Mouse (Mus musculus): ENCODE measurements around the gene 2410004P03Rik. TPM values are rescaled to one million over a fixed set of nuclear protein-coding genes. Genes with fewer than 3 reads are reported as not detected.

2410004P03Rik gene
- polyA plus RNA-seq, 1 experiment: 0.02 TPM

DNA sequence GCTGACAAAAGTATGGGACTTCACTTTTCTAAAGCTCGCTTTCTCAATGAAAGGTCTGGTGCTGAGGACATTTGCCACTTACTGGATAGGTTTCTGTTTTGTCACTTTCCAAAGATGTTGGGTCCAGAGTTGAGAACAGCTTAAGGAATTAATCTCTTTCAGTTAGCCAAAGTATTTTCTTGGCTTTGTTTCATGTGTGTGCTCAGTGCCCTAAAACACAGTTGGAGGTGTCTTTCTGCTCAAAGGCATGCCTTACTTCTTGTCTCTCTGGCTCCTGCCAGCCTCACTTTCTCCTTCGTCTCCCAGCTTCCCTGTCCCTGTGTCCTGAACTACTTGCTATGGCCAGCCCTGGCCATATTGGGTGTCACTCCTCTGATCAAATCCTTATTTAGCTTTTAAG, 20.2 kb downstream of the 2410004P03Rik start:
- Histone ChIP-seq H3K36me3 (ENCODE audit: control insufficient read depth, insufficient read depth, low read length) (no peaks in the 10 kb centered on the region), H3K27me3 (ENCODE audit: control insufficient read depth, insufficient read depth, low read length) (no peaks in the 10 kb centered on the region), H3K27ac (ENCODE audit: control insufficient read depth, insufficient read depth, low read depth, low read length) (no peak overlapping the region), H3K4me1 (ENCODE audit: control insufficient read depth, insufficient read depth, low read length) (no peaks in the 10 kb centered on the region), H3K4me3 (ENCODE audit: control insufficient read depth, low read depth, low read length) (no peak overlapping the region)
- TF ChIP-seq CTCF (IDR thresholded peaks at IDR 0.05; ENCODE audit: control insufficient read depth, insufficient read depth, insufficient replicate concordance, low read depth, low read length): no peak
- no peak for TF ChIP-seq POLR2A (IDR thresholded peaks at IDR 0.05; ENCODE audit: control insufficient read depth, low read depth, low read length)

DNA sequence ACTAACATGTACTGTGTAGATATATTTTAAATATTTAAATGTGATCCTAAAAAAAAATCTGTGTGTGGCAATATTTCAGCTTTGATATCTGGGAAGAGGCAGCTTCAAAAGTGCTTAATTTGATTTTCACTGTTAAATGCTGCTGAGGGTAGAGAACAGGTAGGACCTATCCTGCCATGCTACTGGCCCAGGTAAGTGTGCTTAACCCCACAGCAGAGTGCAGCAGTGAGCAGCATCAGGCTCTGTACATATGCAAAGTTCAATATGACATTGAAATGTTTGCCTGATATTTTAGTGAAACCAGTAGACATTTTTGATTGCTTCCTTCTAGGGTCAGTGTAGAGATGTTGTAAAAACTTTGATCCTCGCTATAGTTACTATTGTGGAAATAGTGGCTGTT, 25.7 kb downstream of the 2410004P03Rik start:
- Histone ChIP-seq H3K27me3 (ENCODE audit: control insufficient read depth, insufficient read depth, low read length) (no peaks in the 10 kb centered on the region), H3K4me3 (ENCODE audit: control insufficient read depth, low read depth, low read length) (no peak overlapping the region), H3K4me1 (ENCODE audit: control insufficient read depth, insufficient read depth, low read length) (no peaks in the 10 kb centered on the region), H3K27ac (ENCODE audit: control insufficient read depth, insufficient read depth, low read depth, low read length) (no peak overlapping the region), H3K36me3 (ENCODE audit: control insufficient read depth, insufficient read depth, low read length) (peaks cover 1% of the 10 kb centered on the region; the same call in 1 of the 2 replicates)
- no peak for TF ChIP-seq POLR2A (IDR thresholded peaks at IDR 0.05; ENCODE audit: control insufficient read depth, low read depth, low read length)
- TF ChIP-seq CTCF (IDR thresholded peaks at IDR 0.05; ENCODE audit: control insufficient read depth, insufficient read depth, insufficient replicate concordance, low read depth, low read length): no peak

DNA sequence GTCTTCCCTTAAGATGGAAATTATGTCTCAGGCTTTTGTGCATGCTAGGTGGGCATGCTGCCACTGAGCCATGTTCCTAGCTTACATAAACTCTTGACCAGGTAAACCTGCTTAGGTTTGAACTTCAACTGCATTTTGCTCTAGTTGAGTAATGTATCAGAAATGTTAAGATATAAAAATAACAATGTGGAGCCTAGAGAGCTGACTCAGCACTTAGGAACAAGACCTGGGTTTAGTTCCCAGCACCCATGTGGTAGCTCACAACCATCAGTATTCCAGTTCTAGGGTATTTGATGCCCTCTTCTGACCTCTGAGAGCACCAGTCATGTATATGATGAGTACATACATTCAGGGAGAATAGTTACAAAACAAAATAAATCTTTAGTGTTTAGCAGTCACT, 34.4 kb downstream of the 2410004P03Rik start:
- Histone ChIP-seq H3K27me3 (ENCODE audit: control insufficient read depth, insufficient read depth, low read length) (no peaks in the 10 kb centered on the region), H3K27ac (ENCODE audit: control insufficient read depth, insufficient read depth, low read depth, low read length) (no peak overlapping the region), H3K4me1 (ENCODE audit: control insufficient read depth, insufficient read depth, low read length) (no peaks in the 10 kb centered on the region), H3K36me3 (ENCODE audit: control insufficient read depth, insufficient read depth, low read length) (peaks cover 1% of the 10 kb centered on the region; the same call in 1 of the 2 replicates), H3K4me3 (ENCODE audit: control insufficient read depth, low read depth, low read length) (no peak overlapping the region)
- TF ChIP-seq POLR2A (IDR thresholded peaks at IDR 0.05; ENCODE audit: control insufficient read depth, low read depth, low read length): no peak
- TF ChIP-seq CTCF (IDR thresholded peaks at IDR 0.05; ENCODE audit: control insufficient read depth, insufficient read depth, insufficient replicate concordance, low read depth, low read length): no peak

DNA sequence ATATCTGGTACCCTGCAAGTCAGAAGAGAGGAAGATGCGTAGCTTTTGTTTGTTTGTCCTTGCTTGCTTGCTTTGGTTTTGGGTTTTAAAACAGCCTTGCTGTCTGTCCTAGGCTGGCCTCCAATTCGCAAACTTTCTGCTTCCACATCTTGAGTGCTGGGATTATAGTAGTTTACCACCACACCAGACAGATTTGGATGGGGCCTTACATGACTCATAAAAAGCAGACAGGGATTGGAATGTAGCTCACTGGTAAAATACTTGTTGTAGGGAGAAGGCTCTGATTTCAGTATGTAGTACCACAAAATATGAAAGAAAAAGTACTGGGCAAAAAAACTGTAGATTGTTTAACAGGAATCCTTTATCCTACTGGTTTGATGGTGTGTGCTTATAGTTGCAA, 44.7 kb downstream of the 2410004P03Rik start:
- Histone ChIP-seq H3K4me3 (ENCODE audit: control insufficient read depth, low read depth, low read length) (no peak overlapping the region), H3K4me1 (ENCODE audit: control insufficient read depth, insufficient read depth, low read length) (no peaks in the 10 kb centered on the region), H3K27ac (ENCODE audit: control insufficient read depth, insufficient read depth, low read depth, low read length) (no peak overlapping the region), H3K27me3 (ENCODE audit: control insufficient read depth, insufficient read depth, low read length) (no peaks in the 10 kb centered on the region), H3K36me3 (ENCODE audit: control insufficient read depth, insufficient read depth, low read length) (no peaks in the 10 kb centered on the region; the same call in 1 of the 2 replicates)
- no peak for TF ChIP-seq CTCF (IDR thresholded peaks at IDR 0.05; ENCODE audit: control insufficient read depth, insufficient read depth, insufficient replicate concordance, low read depth, low read length)
- no peak for TF ChIP-seq POLR2A (IDR thresholded peaks at IDR 0.05; ENCODE audit: control insufficient read depth, low read depth, low read length)

DNA sequence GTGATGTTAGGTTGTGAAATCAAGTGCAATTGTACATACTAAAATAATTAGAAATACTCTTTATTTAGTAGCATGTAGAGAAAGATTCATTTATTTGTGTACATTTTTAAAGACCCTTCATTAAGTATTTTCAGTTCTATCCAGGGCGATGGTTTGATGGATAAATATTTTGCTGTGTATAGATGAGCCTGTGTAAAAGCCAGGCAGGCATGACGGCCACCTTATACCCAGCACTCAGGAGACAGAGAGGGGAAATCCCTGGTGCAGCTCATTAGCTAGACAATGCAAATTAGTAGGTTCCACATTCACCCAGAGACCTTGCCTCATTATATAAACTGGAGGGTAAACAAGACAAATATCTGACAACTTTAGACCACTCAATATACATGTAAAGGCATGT, 48.2 kb downstream of the 2410004P03Rik start:
- Histone ChIP-seq H3K36me3 (ENCODE audit: control insufficient read depth, insufficient read depth, low read length) (peaks cover 3% of the 10 kb centered on the region), H3K4me1 (ENCODE audit: control insufficient read depth, insufficient read depth, low read length) (no peaks in the 10 kb centered on the region), H3K27ac (ENCODE audit: control insufficient read depth, insufficient read depth, low read depth, low read length) (no peak overlapping the region), H3K27me3 (ENCODE audit: control insufficient read depth, insufficient read depth, low read length) (no peaks in the 10 kb centered on the region), H3K4me3 (ENCODE audit: control insufficient read depth, low read depth, low read length) (no peak overlapping the region)
- TF ChIP-seq POLR2A (IDR thresholded peaks at IDR 0.05; ENCODE audit: control insufficient read depth, low read depth, low read length): no peak
- no peak for TF ChIP-seq CTCF (IDR thresholded peaks at IDR 0.05; ENCODE audit: control insufficient read depth, insufficient read depth, insufficient replicate concordance, low read depth, low read length)

DNA sequence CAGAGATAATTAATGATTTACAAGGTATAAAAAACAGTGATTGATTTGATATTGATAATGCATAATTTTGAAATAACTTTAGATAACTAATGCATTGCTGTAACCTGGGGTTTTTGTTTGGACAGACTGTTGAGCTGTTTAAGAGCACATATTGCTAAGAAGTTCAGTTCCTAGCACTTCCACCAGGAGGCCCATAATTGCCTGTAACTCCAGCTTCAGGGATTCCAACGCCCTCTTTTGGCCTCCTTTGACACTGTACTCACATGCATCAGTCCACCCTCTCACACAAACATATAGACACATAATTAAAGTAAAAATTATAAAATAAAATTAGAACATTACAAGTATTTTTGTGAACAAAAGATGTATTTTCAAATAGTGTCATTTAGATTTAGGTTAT, 52.7 kb downstream of the 2410004P03Rik start:
- Histone ChIP-seq H3K27me3 (ENCODE audit: control insufficient read depth, insufficient read depth, low read length) (no peaks in the 10 kb centered on the region), H3K36me3 (ENCODE audit: control insufficient read depth, insufficient read depth, low read length) (peaks cover 4% of the 10 kb centered on the region), H3K4me1 (ENCODE audit: control insufficient read depth, insufficient read depth, low read length) (no peaks in the 10 kb centered on the region), H3K27ac (ENCODE audit: control insufficient read depth, insufficient read depth, low read depth, low read length) (no peak overlapping the region), H3K4me3 (ENCODE audit: control insufficient read depth, low read depth, low read length) (no peak overlapping the region)
- TF ChIP-seq CTCF (IDR thresholded peaks at IDR 0.05; ENCODE audit: control insufficient read depth, insufficient read depth, insufficient replicate concordance, low read depth, low read length) (no peak), POLR2A (IDR thresholded peaks at IDR 0.05; ENCODE audit: control insufficient read depth, low read depth, low read length) (no peak)

Other genes starting within 250 kb of the 2410004P03Rik start
- gene Greb1, start 210.8 kb downstream of the 2410004P03Rik start, polyA plus RNA-seq (2012; rRNA removed): 2.6 and 3.1 TPM in 2 replicates
- gene E2f6, start 200.8 kb downstream of the 2410004P03Rik start, polyA plus RNA-seq (2012; rRNA removed): 3.2 and 5.0 TPM in 2 replicates
- gene Rock2, start 116.8 kb downstream of the 2410004P03Rik start, polyA plus RNA-seq (2012; rRNA removed): 2.1 and 2.9 TPM in 2 replicates
- 1.8 and 2.0 TPM in 2 replicates for gene Pqlc3, start 11.3 kb downstream of the 2410004P03Rik start, polyA plus RNA-seq (2012; rRNA removed)
- 0.59 and 0.78 TPM in 2 replicates for gene Kcnf1, start 165.2 kb upstream of the 2410004P03Rik start, polyA plus RNA-seq (2012; rRNA removed)

Data from testis, adult 2 months (tissue).